Mouse (Mus musculus) telencephalon, adult 2 months (tissue): Measurements from ENCODE around the gene Zdhhc18.

Source experiments
- DNase-seq: peaks from one replicate; pipeline ENCODE4 v3.0.0-alpha.2; 2011; ENCODE audit warnings: low read depth, low spot score

Zdhhc18 gene

GRCm38 (mm10) chr4:133631071-133631768 is 18.7 kb downstream of the Zdhhc18 start:
- no peak for DNase-seq

GRCm38 (mm10) chr4:133630326-133630920 is 19.5 kb downstream of the Zdhhc18 start:
- no peak for DNase-seq

GRCm38 (mm10) chr4:133629191-133629590 is 20.8 kb downstream of the Zdhhc18 start:
- DNase-seq: no peak

GRCm38 (mm10) chr4:133628517-133628916 is 21.4 kb downstream of the Zdhhc18 start:
- no peak for DNase-seq

- DNase-seq: no peak
Observed at GRCm38 (mm10) chr4:133627039-133627438, 22.9 kb downstream of the Zdhhc18 start.

GRCm38 (mm10) chr4:133626621-133627020 is 23.3 kb downstream of the Zdhhc18 start:
- DNase-seq: no peak

- no peak for DNase-seq
Observed at GRCm38 (mm10) chr4:133626221-133626620, 23.7 kb downstream of the Zdhhc18 start.

GRCm38 (mm10) chr4:133625621-133626071 is 24.3 kb downstream of the Zdhhc18 start:
- DNase-seq: no peak

- no peak for DNase-seq
Observed at GRCm38 (mm10) chr4:133624830-133625229, 25.1 kb downstream of the Zdhhc18 start.

GRCm38 (mm10) chr4:133622161-133622695 is 27.7 kb downstream of the Zdhhc18 start:
- no peak for DNase-seq

GRCm38 (mm10) chr4:133620668-133621067 is 29.3 kb downstream of the Zdhhc18 start:
- no peak for DNase-seq

GRCm38 (mm10) chr4:133619473-133620136 is 30.3 kb downstream of the Zdhhc18 start:
- DNase-seq: no peak

- no peak for DNase-seq
Observed at GRCm38 (mm10) chr4:133617936-133618335, 32.0 kb downstream of the Zdhhc18 start.

GRCm38 (mm10) chr4:133615416-133615815 is 34.5 kb downstream of the Zdhhc18 start:
- no peak for DNase-seq

GRCm38 (mm10) chr4:133614274-133614761 is 35.6 kb downstream of the Zdhhc18 start:
- DNase-seq: peak; percentile 82

- no peak for DNase-seq
Observed at GRCm38 (mm10) chr4:133613867-133614266, 36.1 kb downstream of the Zdhhc18 start.

GRCm38 (mm10) chr4:133613026-133613425 is 36.9 kb downstream of the Zdhhc18 start:
- no peak for DNase-seq

GRCm38 (mm10) chr4:133612416-133612815 is 37.5 kb downstream of the Zdhhc18 start:
- DNase-seq: no peak

GRCm38 (mm10) chr4:133611815-133612214 is 38.1 kb downstream of the Zdhhc18 start:
- no peak for DNase-seq

- DNase-seq: no peak
Observed at GRCm38 (mm10) chr4:133609719-133610118, 40.2 kb downstream of the Zdhhc18 start.

- no peak for DNase-seq
Observed at GRCm38 (mm10) chr4:133607284-133607683, 42.7 kb downstream of the Zdhhc18 start.

GRCm38 (mm10) chr4:133605330-133605729 is 44.6 kb downstream of the Zdhhc18 start:
- DNase-seq: no peak
